Mouse (Mus musculus) CH12.LX (cell line): Measurements from ENCODE around the gene Pgf.

Experiments used
- BHLHE40 ChIP-seq: IDR thresholded peaks from 2 replicates; pipeline ENCODE4 v1.6.1; 2011; ENCODE audit warnings: mild to moderate bottlenecking, low read depth, low read length, improper control_type of control experiment
- CHD2 ChIP-seq: IDR thresholded peaks from 2 replicates; pipeline ENCODE4 v1.6.1; 2011; ENCODE audit warnings: low read length, improper control_type of control experiment
- CTCF ChIP-seq, 2 experiments: IDR thresholded peaks in 1 of 2; conservative IDR thresholded peaks in 1 of 2; 2 replicates each; pipeline ENCODE4 v1.5.1; 2011 to 2012; ENCODE audit warnings: low read depth in 2 of 2, low read length in 2 of 2, improper control_type of control experiment in 1 of 2, inconsistent platforms in 1 of 2, mild to moderate bottlenecking in 1 of 2, moderate library complexity in 1 of 2
- E2F4 ChIP-seq: IDR thresholded peaks from 2 replicates; pipeline ENCODE4 v1.6.1; 2011; ENCODE audit warnings: low read depth, low read length, improper control_type of control experiment; ENCODE audit not compliant: insufficient replicate concordance
- EP300 ChIP-seq: IDR thresholded peaks from 2 replicates; pipeline ENCODE4 v1.6.1; 2011; ENCODE audit warnings: low read length, improper control_type of control experiment
- GABPA ChIP-seq: IDR thresholded peaks from 2 replicates; pipeline ENCODE4 v1.6.1; 2012; ENCODE audit warnings: low read depth, low read length, improper control_type of control experiment, inconsistent platforms; ENCODE audit not compliant: insufficient replicate concordance
- HCFC1 ChIP-seq: IDR thresholded peaks from 2 replicates; pipeline ENCODE4 v1.6.1; 2012; ENCODE audit warnings: low read depth, mild to moderate bottlenecking, inconsistent platforms, low read length, improper control_type of control experiment
- JUN ChIP-seq: IDR thresholded peaks from 2 replicates; pipeline ENCODE4 v1.6.1; 2011; ENCODE audit warnings: low read depth, mild to moderate bottlenecking, low read length, improper control_type of control experiment, moderate library complexity; ENCODE audit not compliant: insufficient read depth
- MYC ChIP-seq: IDR thresholded peaks from 2 replicates; pipeline ENCODE4 v1.6.1; 2011; ENCODE audit warnings: low read depth, mild to moderate bottlenecking, improper control_type of control experiment, low read length
- NELFE ChIP-seq: IDR thresholded peaks from 2 replicates; pipeline ENCODE4 v1.6.1; 2011; ENCODE audit warnings: low read depth, low read length, improper control_type of control experiment
- NRF1 ChIP-seq: IDR thresholded peaks from 2 replicates; pipeline ENCODE4 v1.6.1; 2014; ENCODE audit warnings: low read depth, mild to moderate bottlenecking, inconsistent platforms, low read length, improper control_type of control experiment, moderate library complexity
- POLR2A ChIP-seq: IDR thresholded peaks from 2 replicates; pipeline ENCODE4 v1.6.1; 2011; ENCODE audit warnings: low read depth, mild to moderate bottlenecking, improper control_type of control experiment, low read length
- RAD21 ChIP-seq: IDR thresholded peaks from 2 replicates; pipeline ENCODE4 v1.6.1; 2011; ENCODE audit warnings: low read depth, mild to moderate bottlenecking, low read length, improper control_type of control experiment, moderate library complexity
- ZC3H11A ChIP-seq: IDR thresholded peaks from 2 replicates; pipeline ENCODE4 v1.6.1; 2012; ENCODE audit warnings: low read depth, mild to moderate bottlenecking, inconsistent platforms, low read length, improper control_type of control experiment

GRCm38 (mm10) chr12:85181475-85182344 lies 4.1 kb upstream of the Pgf start:
- TF ChIP-seq CTCF (conservative IDR thresholded peaks at IDR 0.05 in 1 of 2, IDR thresholded peaks at IDR 0.05 in 1 of 2; ENCODE audit: low read depth in 2 of 2, low read length in 2 of 2) (no peak), NRF1 (no peak), RAD21 (no peak), EP300 (no peak), POLR2A (no peak), ZC3H11A (no peak), JUN (no peak), GABPA (no peak), NELFE (no peak), E2F4 (no peak), BHLHE40 (no peak), MYC (no peak), HCFC1 (no peak), CHD2 (no peak)
